Mouse (Mus musculus) heart, adult 18-20 months (tissue): Measurements from ENCODE around the gene Zfp651. TPM values are rescaled to one million over a fixed set of nuclear protein-coding genes. Genes with fewer than 3 reads are reported as not detected.

ENCODE experiments used
- DNase-seq, 2 experiments: peaks; one replicate each; pipeline ENCODE4 v3.0.0; 2021 to 2022; ENCODE audit warnings: mixed read lengths in 1 of 2
- total RNA-seq, 2 experiments: library from RNA; stranded (reverse); gene quantifications; 2 replicates each; pipeline ENCODE4 v1.2.3; 2021

Gene Zfp651
- total RNA-seq, 2 experiments from 2014 or later, result 108 to 109 TPM

- peak in 1 of 2 experiments; percentile 18 for DNase-seq
Measured at GRCm38 (mm10) chr9:121810081-121810821, 51.1 kb downstream of the Zfp651 start.

- no peak for DNase-seq
Measured at GRCm38 (mm10) chr9:121815183-121815582, 56.1 kb downstream of the Zfp651 start.

GRCm38 (mm10) chr9:121819073-121819770 is 60.1 kb downstream of the Zfp651 start:
- peak; percentile 52 to 53 for DNase-seq

DNA sequence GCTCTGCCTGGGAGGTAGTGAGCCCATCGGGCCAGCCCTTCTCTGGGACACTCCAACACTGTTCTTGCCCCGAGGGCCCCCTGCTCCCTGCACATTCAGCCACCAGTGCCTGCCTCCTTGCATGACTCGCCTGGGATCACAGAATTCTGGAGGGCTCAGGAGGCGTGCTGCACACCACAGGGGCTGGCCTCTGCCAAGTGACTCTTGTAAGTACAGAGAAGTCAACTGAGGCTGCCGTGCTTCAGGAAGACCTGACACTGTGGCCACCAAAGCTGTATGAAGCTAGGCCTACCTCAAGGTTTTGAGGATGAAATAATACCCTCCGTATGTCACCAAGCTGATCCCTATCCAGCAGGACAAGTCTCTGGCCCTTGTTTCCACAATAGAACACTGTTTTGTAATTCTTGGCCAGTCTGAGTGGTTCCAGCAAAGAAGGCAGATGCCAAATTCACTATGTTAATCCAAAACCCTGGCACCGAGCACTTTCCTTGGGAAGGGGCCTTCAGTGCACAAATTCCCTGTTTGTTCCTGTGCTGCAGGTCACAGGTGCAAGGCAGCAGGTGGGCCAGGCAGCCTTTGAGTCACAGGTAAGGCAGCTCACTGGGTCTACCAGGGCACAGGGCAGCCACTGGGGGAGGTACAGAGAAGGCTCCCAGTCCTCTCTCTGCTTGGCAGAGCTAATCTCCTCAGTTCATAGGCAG is 60.8 kb downstream of the Zfp651 start:
- peak; percentile 13 to 18 for DNase-seq

DNA sequence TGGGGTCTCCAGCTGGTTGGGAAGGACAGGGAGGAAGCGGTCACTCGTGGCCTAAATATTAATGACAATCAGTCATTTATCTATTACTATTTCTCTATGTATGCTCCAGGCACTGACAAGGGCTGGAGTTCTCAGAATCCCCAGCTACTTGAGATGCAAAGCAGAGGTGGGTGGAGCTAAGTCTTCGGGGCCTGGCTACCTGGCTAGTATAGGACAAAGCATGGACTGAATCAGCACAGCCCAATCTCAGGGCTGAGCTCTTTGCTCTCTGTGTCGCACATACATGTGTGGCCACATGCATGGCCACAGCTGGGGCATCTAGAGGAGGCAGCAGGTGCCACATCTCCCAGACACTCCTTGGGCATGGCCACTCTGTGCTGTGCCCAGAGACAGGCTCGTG is 61.6 kb downstream of the Zfp651 start:
- no peak for DNase-seq

Other genes starting within 250 kb of the Zfp651 start
- gene Lyzl4, start 117.2 kb upstream of the Zfp651 start, total RNA-seq, result not detected
- gene Vipr1, start 116.6 kb upstream of the Zfp651 start, total RNA-seq, result 1 to 10 TPM; 1.3 to 1.7 TPM
- 1 to 10 TPM; 5.2 to 6.2 TPM for gene Sec22c, start 53.8 kb upstream of the Zfp651 start, total RNA-seq
- 100 to 1,000 TPM; 117 to 129 TPM for gene Ss18l2, start 49.0 kb upstream of the Zfp651 start, total RNA-seq
- gene Nktr, start 40.2 kb upstream of the Zfp651 start, total RNA-seq, result 10 to 100 TPM; 26.2 to 32.4 TPM
- 10 to 100 TPM; 17.8 to 20.5 TPM for gene Klhl40, start 18.3 kb downstream of the Zfp651 start, total RNA-seq
- gene Hhatl, start 33.2 kb downstream of the Zfp651 start, total RNA-seq, result 100 to 1,000 TPM in 1 of 2 experiments, 10 to 100 TPM in 1; 95.1 to 119 TPM
- gene Ccdc13, start 80.1 kb downstream of the Zfp651 start, total RNA-seq, result under 1 TPM in 1 of 2 experiments, not detected in 1; 0.36 TPM
- gene Higd1a, start 99.0 kb downstream of the Zfp651 start, total RNA-seq, result 100 to 1,000 TPM; 202 to 214 TPM
- 1 to 10 TPM; 1.2 to 1.4 TPM for gene Ackr2, start 139.0 kb downstream of the Zfp651 start, total RNA-seq
- not detected for gene Cyp8b1, start 157.0 kb downstream of the Zfp651 start, total RNA-seq
- under 1 TPM; 0.26 to 0.47 TPM for gene Fam198a, start 191.7 kb downstream of the Zfp651 start, total RNA-seq
- 10 to 100 TPM; 14.7 to 16.6 TPM for gene Pomgnt2, start 237.8 kb downstream of the Zfp651 start, total RNA-seq